Mouse (Mus musculus): ENCODE data around the gene Dyx1c1. TPM values are rescaled to one million over a fixed set of nuclear protein-coding genes. Genes with fewer than 3 reads are reported as not detected.
A peak's percentile ranks its signal among the peaks of the same experiment; 100 is the strongest.

The Dyx1c1 gene
- total RNA-seq (2021) (1 to 10 TPM in 1 of 2 experiments, under 1 TPM in 1; 0.61 to 1.4 TPM), polyA plus RNA-seq (2012; rRNA removed) (0.44 and 0.62 TPM in 2 replicates)
- long read RNA-seq, partial matches to known transcripts = 0 of 2 reads
- long read RNA-seq, other reads (novel, unspliced or antisense) = 1 of 2 reads

DNA sequence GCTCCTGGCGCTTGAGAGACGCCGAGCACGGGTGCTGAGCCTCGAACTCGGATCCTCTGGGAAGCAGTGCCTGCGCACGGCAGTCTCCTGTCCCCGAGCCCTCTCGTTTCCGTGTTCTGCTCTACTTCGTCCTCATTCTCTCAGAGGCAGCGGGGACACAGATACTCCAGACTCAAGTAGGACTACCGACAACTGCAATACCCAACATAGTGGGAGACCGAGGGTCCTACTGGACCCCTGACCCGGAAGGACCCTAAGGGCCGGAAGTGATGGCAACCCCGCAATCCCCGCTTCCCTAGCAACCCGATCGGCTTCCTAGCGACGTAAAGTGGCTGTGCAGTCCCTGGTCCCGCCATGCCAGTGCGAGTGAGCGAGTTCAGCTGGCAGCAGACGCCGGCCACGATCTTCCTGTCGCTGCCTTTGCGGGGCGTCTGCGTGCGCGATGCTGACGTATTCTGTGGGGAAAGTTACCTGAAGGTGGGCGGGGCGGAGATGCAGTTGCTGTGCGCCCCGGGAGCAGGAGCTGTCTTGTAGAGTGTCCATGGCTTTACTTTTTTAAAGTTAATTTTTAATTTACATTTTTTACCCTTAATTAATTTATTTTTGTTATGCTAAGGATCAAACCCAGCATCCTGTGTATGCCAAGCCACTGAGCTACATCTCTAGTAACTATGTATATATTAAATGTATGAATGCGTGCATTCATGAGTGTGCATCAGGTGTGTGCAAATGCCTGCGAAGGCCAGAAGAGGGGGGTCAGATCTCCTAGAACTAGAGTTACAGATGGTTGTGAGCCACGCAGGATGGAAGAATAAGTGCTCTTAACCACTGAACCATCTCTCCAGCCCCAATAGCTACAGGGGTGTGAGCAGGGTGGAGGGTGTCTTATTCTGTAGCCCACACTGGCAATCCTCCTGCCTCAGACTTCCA, at the start of gene Dyx1c1, which contains the start of gene Gm44503:
Gene Dyx1c1 (plus strand): TSS at position 265 of the 930 bp plus-strand sequence.
Gene Gm44503 (plus strand): TSS at position 332 of the 930 bp plus-strand sequence.
- DNase-seq = peak; percentile 85

DNA sequence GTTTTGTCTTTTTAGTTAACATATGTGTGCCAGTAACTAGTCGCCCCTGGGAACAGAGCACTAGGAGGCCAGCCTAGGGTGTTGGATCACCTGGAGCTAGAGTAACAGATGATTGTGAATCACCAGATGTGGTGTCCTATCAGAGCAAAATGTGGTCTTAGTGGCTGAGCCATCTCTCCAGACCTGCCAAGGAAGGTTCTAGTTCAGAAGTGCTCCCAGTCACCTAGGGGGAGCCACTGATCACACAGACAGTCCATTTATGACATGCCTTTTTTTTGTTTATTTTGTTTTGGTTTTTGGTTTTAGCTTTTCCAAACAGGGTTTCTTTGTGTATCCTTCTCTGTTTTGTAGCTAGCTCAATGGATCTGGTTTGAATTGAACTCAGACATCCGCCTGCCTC, 47.2 kb upstream of the Dyx1c1 start:
- no peak for DNase-seq

DNA sequence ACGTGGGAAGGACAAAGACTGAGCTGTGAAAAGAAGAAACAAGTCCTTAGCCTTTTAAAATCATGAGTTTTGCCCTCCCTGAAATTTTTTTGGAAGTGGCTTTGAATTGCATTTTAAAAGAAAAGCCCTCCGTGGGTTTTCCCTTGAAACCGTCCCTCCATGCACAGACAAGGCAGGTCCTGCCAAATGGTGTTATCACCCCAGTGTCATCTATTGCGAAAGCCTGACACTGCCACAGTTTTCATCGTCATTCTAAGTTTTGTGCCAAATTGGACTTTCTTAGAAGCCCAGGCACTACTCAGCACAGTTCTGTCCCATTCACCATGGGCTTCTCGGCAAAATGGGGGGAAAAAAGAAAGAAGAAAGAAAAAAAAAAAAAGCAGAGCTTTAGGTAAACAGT, 45.0 kb upstream of the Dyx1c1 start:
- DNase-seq = peak; percentile 29

DNA sequence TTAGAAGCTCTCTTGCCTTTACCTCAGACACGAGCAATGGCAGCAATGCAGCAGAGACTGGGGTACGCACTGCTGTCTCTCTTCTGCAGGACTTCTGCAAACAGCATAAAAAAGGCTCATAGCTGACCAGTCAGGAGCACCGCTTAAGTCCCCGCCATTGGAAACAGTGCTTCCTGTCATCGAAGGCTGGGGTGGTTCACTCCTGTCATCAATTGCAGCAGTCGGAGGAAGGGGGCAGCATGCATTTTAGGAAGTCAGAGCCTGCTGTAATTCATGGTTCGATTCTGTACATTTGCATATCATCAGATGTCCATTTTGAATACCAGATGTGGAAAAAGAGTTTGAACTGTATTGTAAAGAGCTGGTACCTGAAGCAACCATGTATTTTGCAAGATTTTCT, 42.9 kb upstream of the Dyx1c1 start:
- DNase-seq = no peak

DNA sequence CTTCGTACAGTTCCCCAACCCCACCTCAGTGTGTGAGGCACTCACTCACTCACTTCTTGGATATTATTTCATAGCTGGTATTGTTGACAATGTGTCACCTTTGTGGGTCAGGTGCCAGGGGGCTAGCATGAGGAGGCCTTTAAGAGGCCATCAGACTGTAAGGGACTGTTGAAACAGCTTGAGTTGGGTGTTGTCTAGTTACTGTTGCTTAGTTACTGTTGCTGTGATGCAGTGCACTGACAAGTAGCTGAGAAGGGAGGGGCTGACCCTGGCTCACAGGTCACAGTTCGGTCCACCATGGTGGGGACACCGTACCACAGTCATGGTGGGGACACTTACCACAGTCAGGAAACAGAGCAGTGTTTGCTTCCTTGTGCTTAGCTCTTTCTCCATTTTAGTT, 35.5 kb upstream of the Dyx1c1 start:
- DNase-seq = no peak

DNA sequence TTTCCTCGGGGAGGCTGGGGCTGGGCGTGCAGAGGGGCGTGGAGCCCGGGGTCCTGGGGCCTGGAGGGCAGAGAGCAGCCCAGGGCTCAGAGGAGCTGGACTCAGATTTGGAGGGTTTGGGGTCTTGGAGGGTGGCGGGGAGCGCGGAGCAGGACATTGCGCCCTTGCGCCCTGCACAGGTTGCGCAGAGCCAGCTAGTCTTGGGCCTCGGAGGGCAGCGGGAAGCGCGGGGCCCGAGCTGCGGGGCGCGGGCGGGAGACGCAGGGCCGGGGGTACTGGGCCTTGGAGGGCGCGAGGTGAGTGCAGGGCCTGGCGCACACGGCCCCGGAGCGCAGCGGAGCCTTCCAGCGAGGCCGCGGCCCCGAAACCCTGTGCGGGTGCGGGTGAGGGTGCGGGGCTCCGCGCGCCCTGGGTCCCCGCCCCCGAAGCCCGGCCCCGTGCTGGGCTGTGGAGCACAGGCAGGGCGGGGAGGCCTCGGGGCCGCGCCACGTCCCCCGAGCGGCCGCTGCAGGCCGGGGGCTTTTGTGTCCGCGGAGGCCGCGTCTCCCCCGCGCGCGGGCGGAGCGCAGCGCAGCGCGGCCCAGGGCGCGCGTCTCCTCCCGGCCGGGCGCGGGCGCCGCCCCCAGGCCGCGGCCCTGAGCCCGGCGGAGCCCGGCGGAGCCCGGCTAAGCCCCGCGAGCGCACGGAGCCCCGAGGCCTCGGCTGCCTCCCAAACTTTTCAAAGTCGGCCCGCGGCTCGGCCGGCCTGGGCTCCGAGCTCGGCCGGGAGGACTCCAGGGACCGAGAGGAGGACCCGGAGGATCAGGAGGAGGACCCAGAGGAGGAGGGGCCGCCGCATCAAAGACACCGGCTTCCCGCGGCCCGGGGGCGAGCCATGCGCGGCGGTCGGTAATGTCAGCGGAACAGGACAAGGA, 33.3 kb upstream of the Dyx1c1 start, which contains the start of gene Pygo1:
Gene Pygo1 (plus strand): TSS at position 625 of the 914 bp plus-strand sequence.
- peak; percentile 70 for DNase-seq

DNA sequence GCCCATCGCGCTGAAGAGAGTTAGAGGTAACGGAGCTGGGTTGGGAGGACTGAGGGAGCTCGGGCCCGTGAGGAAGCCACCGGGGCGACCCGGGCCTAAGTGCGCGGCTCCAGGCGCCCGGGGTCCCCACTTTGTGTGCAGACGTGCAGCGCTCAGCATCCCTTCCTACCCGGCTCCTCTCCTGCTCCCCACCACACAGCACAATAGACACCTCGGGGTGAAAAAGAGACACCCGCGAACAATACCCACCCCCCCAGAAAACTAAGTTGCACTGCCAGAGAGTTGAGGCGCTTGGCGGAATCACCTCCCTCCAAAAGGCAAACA, 32.7 kb upstream of the Dyx1c1 start:
- no peak for DNase-seq

DNA sequence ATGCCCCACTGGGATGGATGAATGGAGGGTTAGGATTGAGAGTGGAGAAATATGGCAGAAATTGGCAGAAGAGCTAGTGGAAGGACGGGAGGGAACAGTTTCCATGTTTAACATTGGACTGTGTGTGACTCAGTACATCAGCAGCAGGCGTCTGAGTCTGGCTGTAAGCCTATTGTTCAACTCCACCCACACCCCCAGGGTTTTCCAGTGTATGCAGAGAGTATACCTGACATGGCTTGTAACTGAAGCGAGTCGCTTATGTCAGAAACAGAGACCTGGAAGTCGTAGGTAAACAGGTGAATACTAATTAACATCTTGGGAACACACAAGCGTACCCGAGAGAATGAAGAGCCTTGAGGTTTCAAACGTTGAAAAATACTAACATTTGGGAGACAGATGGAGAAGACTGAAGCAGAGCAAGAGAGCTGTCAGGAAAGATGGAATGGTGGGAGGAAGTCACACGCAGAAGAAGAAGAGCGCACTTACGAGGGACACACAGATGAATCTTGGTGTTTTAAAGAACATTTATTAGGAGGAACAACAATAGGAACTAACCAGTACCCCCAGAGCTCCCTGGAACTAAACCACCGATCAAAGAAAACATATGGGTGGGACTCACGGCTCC, 27.3 kb upstream of the Dyx1c1 start:
- DNase-seq = no peak

DNA sequence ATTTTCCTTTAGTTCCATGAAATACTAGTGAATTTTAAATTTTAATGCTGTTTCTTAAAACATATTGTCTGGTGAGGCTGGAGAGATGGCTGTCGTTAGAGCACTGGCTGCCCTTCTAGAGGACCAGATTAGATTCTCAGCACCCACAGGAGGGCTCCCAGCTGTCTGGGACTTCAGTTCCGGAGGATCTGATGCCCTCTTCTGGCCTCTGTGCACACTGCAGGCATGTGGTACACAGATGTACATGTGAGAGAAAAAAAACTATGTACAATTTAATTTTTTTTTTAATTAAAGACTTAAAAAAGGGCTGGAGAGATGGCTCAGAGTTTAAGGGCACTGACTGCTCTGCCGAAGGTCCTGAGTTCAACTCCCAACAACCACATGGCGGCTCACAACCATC, 23.3 kb upstream of the Dyx1c1 start:
- no peak for DNase-seq

DNA sequence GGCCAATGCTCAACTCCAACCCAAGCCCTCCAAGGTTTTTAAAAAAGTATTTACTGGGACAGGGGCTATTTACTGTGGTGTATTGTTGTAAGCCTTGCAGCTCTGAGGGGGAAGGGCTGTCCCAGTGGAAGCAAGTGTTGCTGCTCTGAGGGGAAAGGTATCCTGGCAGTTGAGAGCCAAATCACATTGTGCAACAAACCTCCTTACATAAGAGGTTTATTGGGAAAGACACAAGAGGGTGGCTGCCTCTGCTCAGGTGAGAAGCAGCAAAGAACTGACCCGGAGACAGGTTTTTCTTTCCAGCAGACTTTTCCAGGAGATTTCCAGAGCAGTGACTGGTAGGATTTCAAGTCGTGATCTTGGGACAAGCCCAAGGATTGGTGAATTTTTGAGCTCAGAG, 22.3 kb upstream of the Dyx1c1 start:
- no peak for DNase-seq

DNA sequence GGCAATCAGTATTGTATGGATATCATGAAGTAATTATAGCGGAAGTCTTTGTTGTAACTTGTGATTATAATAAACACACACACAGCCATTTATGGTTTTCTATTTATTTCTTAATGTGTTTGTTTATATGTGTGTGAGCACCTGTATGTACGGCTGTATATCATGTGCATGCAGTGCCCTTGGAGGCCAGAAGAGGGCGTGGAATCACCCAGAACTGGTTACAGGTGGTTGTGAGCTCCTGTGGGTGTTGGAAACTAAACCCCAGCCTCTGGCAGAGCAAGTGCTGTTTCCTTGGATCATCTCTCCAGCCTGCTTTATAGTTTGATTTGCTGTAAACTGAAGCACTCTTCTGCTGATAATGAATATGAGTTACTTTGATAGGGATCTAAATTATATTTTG, 15.2 kb upstream of the Dyx1c1 start:
- no peak for DNase-seq

DNA sequence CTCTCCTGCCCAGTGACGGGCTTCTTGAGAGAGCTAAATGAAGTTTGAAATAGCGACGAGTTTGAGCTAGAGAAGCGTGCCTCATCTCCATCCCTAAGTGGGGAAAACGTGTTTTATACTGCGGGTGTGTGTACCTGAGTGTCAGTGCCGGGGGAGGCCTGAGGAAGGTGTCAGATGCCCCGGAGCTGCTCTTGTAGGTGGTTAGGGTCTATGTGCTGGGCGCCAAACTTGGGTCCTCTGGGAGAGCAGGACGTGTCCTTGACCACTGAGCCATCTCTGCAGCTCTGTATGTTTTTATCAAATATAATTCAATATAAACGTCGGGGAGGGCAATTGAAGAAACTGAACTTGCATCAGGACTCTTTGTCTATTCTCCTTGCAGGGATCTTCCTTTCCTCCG, 14.3 kb upstream of the Dyx1c1 start:
- no peak for DNase-seq

DNA sequence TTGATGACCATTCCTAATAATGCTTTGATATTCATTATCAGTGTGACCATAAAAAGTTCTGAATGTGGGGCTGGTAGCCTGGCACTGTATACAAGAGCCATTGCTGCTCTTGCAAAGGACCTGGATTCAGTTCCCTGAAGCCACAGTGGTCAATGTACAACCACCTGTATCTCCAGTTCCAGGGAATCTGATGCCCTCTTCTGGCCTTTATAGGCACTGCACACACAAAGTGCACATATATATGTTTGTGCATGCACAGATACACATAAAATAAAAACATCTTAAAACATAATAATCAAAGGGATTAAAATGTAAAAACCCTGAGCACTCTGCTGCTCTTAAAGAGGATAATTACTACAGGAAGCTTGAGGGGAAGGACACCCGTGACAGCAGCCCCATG, 11.6 kb upstream of the Dyx1c1 start:
- DNase-seq = no peak

DNA sequence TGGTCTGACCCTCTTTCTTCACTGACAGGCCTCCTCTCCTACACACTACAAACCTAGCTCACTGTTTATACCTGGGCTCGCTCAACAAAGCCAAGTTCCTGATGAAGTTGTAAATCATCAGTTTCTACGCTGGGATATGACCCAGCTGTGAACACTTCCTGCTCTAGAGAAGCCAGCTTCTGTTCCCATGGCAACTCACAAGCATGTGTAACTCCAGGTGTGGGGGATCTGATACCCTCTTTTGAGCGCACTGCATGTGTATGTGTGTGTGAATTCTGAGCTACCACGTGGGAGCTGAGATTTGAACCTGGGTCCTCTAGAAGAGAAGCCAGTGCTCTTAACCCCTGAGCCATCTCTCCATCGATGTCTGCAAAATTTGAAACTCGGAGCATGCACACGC, 9.0 kb upstream of the Dyx1c1 start:
- DNase-seq = no peak

DNA sequence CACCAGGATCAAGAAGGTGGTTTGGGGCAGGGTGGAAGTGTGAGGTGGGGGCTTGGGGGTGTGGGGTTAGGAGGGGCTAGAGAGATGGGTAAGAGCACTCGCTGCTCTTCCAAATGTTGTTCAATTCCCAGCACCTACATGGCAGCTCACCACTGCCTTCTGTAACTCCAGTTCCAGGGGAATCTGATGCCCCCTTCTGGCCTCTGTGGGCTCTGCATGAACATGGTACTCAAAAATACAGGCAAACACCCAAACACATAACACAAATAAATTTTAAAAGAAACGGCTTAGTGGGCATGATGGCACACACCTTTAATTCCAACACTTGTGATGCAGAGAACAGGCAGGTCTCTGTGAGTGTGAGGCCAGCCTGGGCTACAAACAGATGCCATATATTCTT, 3.8 kb upstream of the Dyx1c1 start:
- peak; percentile 22 for DNase-seq

DNA sequence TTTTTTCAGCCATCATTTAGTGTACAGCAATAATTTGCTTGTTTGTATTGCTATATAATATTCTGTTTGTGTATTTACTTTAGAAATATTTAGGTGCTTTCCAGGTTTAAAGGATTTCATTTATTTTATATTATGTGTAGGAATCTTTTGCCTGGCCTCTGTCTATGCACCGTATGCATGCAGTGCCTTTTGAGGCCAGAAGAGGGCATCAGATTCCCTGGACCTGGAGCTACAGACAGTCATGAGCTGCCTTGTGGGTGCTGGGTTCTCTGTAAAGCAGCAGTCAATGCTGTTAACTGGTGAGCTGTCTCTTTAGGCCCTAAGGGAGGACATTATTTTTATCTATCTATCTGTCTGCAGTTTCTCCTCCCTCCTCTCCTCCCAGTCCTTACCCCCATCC, 3.0 kb upstream of the Dyx1c1 start:
- DNase-seq = peak; percentile 34

DNA sequence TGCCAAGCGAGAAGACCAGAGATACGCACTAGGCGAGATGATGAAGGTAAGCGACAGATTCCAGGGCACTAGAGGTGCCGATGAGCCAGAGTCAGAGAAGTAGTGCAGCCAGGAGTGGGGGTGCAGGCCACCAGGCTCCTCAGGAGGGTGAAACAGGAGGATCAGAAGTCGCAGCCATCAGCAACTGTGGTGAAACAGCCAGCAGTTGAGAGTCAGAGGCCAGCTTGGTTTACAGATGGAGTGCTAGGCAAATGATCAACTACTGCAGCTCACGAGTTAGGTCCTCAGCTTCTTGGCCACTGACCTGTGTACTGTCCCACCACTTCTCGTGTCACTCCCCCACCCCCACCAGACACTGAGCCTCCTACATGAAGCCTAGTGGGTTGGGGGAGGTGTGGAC, 2.8 kb downstream of the Dyx1c1 start:
- DNase-seq = no peak

DNA sequence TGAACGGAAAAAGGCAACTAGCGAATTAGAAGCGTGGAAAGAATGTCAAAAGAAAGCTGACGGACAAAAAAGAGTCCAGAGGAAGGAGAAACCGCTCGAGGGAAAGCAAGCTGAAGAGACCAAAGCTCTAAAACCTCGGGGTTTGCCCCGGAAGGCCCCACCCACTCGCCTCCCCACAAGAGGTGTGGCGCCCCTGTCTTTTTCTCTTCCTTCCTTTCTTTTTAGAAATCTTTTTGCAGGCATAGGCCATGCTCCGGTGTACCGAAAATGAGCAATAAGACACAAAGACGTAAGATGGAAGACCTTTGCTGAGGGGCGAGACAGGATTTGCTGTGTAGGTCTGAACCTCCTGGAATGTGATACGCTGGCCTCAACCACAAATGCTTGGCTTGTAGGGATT, 3.4 kb downstream of the Dyx1c1 start:
- DNase-seq = no peak

DNA sequence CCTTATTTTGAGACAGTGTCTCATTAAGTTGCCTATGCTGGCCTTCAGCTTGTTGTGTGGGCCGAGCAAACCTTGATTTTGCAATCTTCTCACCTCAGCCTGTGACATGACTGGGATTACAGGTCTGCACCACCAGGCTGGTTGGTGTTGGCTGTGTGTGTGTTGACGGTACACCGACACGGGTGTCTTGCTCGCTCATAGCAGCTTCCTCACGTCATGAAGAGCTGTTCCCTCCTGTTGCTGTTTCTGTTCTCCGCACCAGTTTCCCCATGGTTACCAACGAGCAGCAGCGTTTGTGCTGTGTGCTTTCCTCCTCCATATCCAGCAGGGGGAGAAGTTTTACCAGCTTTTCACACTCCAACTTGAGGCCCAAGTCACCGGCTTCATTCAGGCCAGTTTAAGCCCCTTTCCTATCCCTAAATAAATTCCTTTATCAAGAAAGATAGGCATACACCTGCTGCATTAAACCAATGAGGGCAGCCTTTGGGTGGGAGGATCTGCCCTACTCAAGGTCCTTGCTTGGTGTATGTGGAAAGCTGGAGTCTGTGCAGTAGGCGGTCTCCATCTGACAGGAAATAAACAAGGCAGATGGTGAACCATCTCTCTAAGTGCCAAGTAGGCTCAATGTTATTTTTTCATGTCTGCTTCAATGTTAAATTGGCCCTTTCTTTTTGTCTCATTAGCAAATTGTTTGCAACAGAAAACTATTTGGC, 9.9 kb downstream of the Dyx1c1 start:
- peak; percentile 67 for DNase-seq

DNA sequence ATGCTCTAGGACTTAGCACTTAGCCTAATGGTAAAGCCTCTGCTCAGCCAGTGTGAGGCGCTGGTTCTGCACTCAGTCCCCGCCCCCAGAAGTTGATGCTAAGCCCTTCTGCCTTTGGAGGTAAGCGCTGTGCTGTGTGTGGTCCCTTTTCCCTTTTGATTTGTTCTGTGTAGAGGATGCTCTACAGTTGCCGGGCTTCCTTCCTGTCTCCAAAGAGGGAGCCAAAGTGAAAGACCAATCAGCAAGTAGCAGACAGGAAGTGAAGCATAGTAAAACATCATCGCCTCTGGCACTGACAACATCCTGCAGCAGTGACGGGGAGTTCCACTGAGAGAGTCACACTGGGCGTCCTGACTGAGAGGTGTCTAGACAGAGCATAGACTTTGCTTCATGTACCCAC, 11.3 kb downstream of the Dyx1c1 start:
- no peak for DNase-seq

DNA sequence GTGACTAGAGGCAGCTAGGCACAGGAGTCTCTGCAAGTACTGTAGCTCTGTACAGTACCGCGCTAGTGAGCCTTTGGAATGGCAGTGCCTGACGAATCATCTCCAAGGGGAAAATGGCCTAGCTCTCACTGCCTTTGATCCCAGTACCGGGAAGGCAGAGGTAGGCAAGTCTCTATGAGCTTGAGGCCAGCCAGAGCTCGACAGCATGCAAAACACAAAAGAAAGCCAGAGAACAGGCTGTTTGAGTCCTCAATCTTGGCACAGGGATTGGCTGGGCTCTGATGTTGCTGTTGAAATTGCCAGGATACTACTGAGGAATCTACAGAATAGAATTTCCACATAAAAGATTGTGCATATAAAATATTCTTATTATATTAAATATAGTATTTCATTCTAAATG, 13.8 kb downstream of the Dyx1c1 start:
- no peak for DNase-seq

DNA sequence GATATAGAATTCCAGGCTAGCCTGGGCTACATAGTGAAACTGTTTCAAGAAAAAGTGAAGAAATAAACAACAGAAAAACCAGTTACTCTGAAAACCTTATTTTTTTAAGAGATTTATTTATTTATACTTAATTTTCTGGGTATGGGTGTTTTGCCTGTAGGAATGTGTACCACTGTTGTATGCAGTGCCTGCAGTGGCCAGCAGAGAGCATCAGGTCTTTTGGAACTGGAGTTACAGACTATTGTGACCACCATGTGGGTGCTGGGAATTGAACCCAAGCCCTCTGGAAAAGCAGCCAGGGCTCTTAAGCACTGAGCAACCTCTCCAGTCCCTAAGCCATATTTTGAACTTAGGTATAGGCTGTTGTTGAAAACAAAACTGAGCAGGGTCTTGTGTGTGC, 14.4 kb downstream of the Dyx1c1 start:
- DNase-seq = no peak

Data from adrenal gland, adult 2 months (tissue).